Mouse (Mus musculus): ENCODE results near the gene Ganab. TPM values are rescaled to one million over a fixed set of nuclear protein-coding genes. Genes with fewer than 3 reads are reported as not detected.

Gene Ganab
- 41.4 and 45.7 TPM in 2 replicates for polyA plus RNA-seq (2015; fragmentation: Nextera tagmentation; extraction: Ambion mirVana)

DNA sequence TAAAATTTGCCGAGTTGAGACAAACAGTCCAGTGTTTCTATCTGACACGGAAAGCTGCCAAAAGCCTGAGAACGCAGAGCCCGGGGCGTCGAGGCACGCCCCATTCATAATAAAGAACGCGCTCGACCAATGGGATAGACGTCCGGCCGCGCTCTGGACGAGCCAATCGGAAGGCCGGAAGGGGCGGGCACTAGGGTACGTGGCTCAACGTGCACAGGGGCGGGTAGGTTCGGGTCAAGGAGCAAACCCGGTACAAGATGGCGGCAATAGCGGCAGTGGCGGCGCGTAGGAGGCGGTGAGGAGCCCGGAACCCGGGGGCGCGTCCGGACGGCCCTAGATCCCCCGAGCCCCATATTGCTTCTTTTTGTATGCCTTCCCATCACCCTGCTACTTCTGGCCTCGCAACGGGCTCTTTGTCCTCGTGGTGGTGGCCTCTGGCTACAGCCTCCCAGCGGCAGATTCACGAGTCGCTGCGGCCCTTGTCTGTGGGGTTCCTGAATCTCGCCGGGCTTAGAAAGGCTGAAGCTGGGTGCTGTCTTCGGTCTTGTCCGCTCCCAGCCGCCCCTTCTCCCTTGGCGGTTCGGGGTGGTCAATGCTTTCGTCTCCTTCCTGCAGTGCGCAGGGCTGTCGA, at the start of gene Ganab:
Ganab (plus strand) TSS at position 207 of the 631 bp plus-strand sequence.
- WGBS = 2% methylated on average over 53 of the region's 53 CpGs
- Histone ChIP-seq H3K4me3 (ENCODE audit: low read depth, low read length) (peak within 1 kb of the TSS; percentile 95), H3K4me2 (replicated peaks; ENCODE audit: low read depth, low read length) (peak within 1 kb of the TSS; percentile 92), H3K27me3 (replicated peaks; ENCODE audit: insufficient read depth, low read length) (no peaks in the 10 kb centered on the region), H3K4me1 (ENCODE audit: insufficient read depth, low read depth, low read length) (peaks cover 6% of the 10 kb centered on the region; the same call in 1 of the 2 replicates), H3K9me3 (ENCODE audit: low read length) (no peaks in the 10 kb centered on the region), H3K9ac (replicated peaks; ENCODE audit: low read depth) (peak within 1 kb of the TSS; percentile 91), H3K27ac (ENCODE audit: low read length) (peak within 1 kb of the TSS; percentile 88), H3K36me3 (ENCODE audit: insufficient read depth, low read length) (no peaks in the 10 kb centered on the region)
- TF ChIP-seq EP300 (IDR thresholded peaks at IDR 0.05) (no peak), CTCF (IDR thresholded peaks at IDR 0.05) (peak; percentile 40)
- DNase-seq (ENCODE audit: low spot score) (peak; percentile 99), ATAC-seq (peak; percentile 100)

GRCm38 (mm10) chr19:8848356-8848755, 49.5 kb upstream of the Ganab start:
- TF ChIP-seq EP300 (IDR thresholded peaks at IDR 0.05) (no peak), CTCF (IDR thresholded peaks at IDR 0.05) (no peak)
- no peak overlapping the region for H3K4me3 ChIP-seq (ENCODE audit: low read depth, low read length)
- no peaks in the 10 kb centered on the region for H3K4me1 ChIP-seq (ENCODE audit: insufficient read depth, low read depth, low read length)
- ATAC-seq = no peak
- 69% methylated on average over 5 of the region's 5 CpGs for WGBS
- DNase-seq (ENCODE audit: low spot score) = no peak
- no peaks in the 10 kb centered on the region for H3K27me3 ChIP-seq (replicated peaks; ENCODE audit: insufficient read depth, low read length)
- no peak overlapping the region for H3K27ac ChIP-seq (ENCODE audit: low read length)
- peaks cover 16% of the 10 kb centered on the region; the same call in 1 of the 2 replicates for H3K36me3 ChIP-seq (ENCODE audit: insufficient read depth, low read length)
- H3K9ac ChIP-seq (replicated peaks; ENCODE audit: low read depth) = no peak overlapping the region
- H3K4me2 ChIP-seq (replicated peaks; ENCODE audit: low read depth, low read length) = no peak overlapping the region
- no peaks in the 10 kb centered on the region for H3K9me3 ChIP-seq (ENCODE audit: low read length)

GRCm38 (mm10) chr19:8850402-8850901, 47.4 kb upstream of the Ganab start, which contains the start of gene Lrrn4cl:
Gene Lrrn4cl, plus strand, starts transcription at chr19:8850768.
- 22% methylated on average over 7 of the region's 7 CpGs for WGBS
- DNase-seq (ENCODE audit: low spot score) (peak; percentile 82), ATAC-seq (peak; percentile 82)
- Histone ChIP-seq H3K27ac (ENCODE audit: low read length) (no peak within 1 kb of the TSS), H3K9ac (replicated peaks; ENCODE audit: low read depth) (no peak within 1 kb of the TSS), H3K36me3 (ENCODE audit: insufficient read depth, low read length) (peaks cover 16% of the 10 kb centered on the region; the same call in 1 of the 2 replicates), H3K9me3 (ENCODE audit: low read length) (no peaks in the 10 kb centered on the region), H3K4me2 (replicated peaks; ENCODE audit: low read depth, low read length) (0 out of 2 replicates have a peak within 1 kb of the TSS, but pooled peaks have one; percentile 1), H3K4me1 (ENCODE audit: insufficient read depth, low read depth, low read length) (no peaks in the 10 kb centered on the region), H3K27me3 (replicated peaks; ENCODE audit: insufficient read depth, low read length) (no peaks in the 10 kb centered on the region), H3K4me3 (ENCODE audit: low read depth, low read length) (no peak within 1 kb of the TSS)
- TF ChIP-seq EP300 (IDR thresholded peaks at IDR 0.05) (no peak), CTCF (IDR thresholded peaks at IDR 0.05) (no peak)

GRCm38 (mm10) chr19:8851639-8852038, 46.2 kb upstream of the Ganab start:
- 0 out of 2 replicates have a peak overlapping the region, but pooled peaks have one; percentile 1 for H3K4me2 ChIP-seq (replicated peaks; ENCODE audit: low read depth, low read length)
- TF ChIP-seq EP300 (IDR thresholded peaks at IDR 0.05) (no peak), CTCF (IDR thresholded peaks at IDR 0.05) (peak; percentile 49)
- H3K9ac ChIP-seq (replicated peaks; ENCODE audit: low read depth) = no peak overlapping the region
- H3K4me1 ChIP-seq (ENCODE audit: insufficient read depth, low read depth, low read length) = no peaks in the 10 kb centered on the region
- H3K9me3 ChIP-seq (ENCODE audit: low read length) = no peaks in the 10 kb centered on the region
- DNase-seq (ENCODE audit: low spot score) = peak; percentile 36
- H3K4me3 ChIP-seq (ENCODE audit: low read depth, low read length) = no peak overlapping the region
- no peaks in the 10 kb centered on the region for H3K27me3 ChIP-seq (replicated peaks; ENCODE audit: insufficient read depth, low read length)
- ATAC-seq = peak; percentile 52
- H3K27ac ChIP-seq (ENCODE audit: low read length) = no peak overlapping the region
- H3K36me3 ChIP-seq (ENCODE audit: insufficient read depth, low read length) = peaks cover 10% of the 10 kb centered on the region; the same call in 1 of the 2 replicates
- 32% methylated on average over 7 of the region's 7 CpGs for WGBS

DNA sequence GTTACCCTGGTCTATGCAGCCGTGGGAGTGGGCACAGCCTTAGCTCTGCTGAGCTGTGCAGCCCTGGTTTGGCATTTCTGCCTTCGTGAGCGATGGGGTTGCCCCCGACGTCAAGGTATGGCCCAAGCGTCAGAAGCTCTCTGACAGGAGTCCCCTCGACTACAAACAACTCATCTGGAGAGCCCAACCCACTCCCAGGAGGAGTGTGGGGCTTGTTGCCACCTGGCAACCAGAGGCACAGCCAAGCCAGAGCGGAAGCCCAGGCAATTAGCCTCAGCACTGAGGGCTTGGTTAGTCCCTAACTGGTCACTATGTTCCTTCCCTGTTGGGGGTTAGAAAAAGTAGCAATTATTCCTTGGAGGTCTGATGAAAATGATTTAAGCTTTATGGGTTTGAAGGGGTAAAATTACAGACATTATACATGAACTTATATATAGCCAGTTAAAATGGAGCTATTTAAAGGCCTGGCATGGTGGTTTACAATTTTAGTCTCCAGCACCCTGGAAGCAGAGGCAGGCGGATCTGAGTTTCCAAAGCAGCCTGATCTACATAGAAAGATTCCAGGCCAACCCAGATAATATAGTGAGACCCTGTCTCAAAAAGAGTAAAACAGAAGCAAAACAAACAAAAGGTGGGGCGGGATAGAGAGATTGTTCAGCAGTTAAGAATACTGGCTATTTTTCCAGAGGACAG, 45.5 kb upstream of the Ganab start:
- no peak overlapping the region for H3K9ac ChIP-seq (replicated peaks; ENCODE audit: low read depth)
- no peaks in the 10 kb centered on the region for H3K4me1 ChIP-seq (ENCODE audit: insufficient read depth, low read depth, low read length)
- H3K36me3 ChIP-seq (ENCODE audit: insufficient read depth, low read length) = peaks cover 3% of the 10 kb centered on the region; the same call in 1 of the 2 replicates
- H3K4me3 ChIP-seq (ENCODE audit: low read depth, low read length) = no peak overlapping the region
- H3K9me3 ChIP-seq (ENCODE audit: low read length) = no peaks in the 10 kb centered on the region
- H3K27ac ChIP-seq (ENCODE audit: low read length) = no peak overlapping the region
- WGBS = 47% methylated on average over 10 of the region's 10 CpGs
- no peak for TF ChIP-seq CTCF (IDR thresholded peaks at IDR 0.05)
- TF ChIP-seq EP300 (IDR thresholded peaks at IDR 0.05) = no peak
- 0 out of 2 replicates have a peak, but pooled peaks have one; percentile 11 for ATAC-seq
- DNase-seq (ENCODE audit: low spot score) = no peak
- H3K27me3 ChIP-seq (replicated peaks; ENCODE audit: insufficient read depth, low read length) = no peaks in the 10 kb centered on the region
- H3K4me2 ChIP-seq (replicated peaks; ENCODE audit: low read depth, low read length) = 0 out of 2 replicates have a peak overlapping the region, but pooled peaks have one; percentile 1

- TF ChIP-seq CTCF (IDR thresholded peaks at IDR 0.05) (no peak), EP300 (IDR thresholded peaks at IDR 0.05) (no peak)
- H3K9me3 ChIP-seq (ENCODE audit: low read length) = no peaks in the 10 kb centered on the region
- no peak for ATAC-seq
- H3K36me3 ChIP-seq (ENCODE audit: insufficient read depth, low read length) = no peaks in the 10 kb centered on the region
- no peak for DNase-seq (ENCODE audit: low spot score)
- no peak overlapping the region for H3K9ac ChIP-seq (replicated peaks; ENCODE audit: low read depth)
- no peaks in the 10 kb centered on the region for H3K4me1 ChIP-seq (ENCODE audit: insufficient read depth, low read depth, low read length)
- no peak overlapping the region for H3K4me3 ChIP-seq (ENCODE audit: low read depth, low read length)
- H3K27ac ChIP-seq (ENCODE audit: low read length) = no peak overlapping the region
- H3K27me3 ChIP-seq (replicated peaks; ENCODE audit: insufficient read depth, low read length) = no peaks in the 10 kb centered on the region
- H3K4me2 ChIP-seq (replicated peaks; ENCODE audit: low read depth, low read length) = no peak overlapping the region
- 86% methylated on average over 3 of the region's 3 CpGs for WGBS
Observed at GRCm38 (mm10) chr19:8853117-8853516, 44.8 kb upstream of the Ganab start.

All from lung, postnatal 0 days (tissue).